Mouse (Mus musculus): ENCODE results near the gene Slc17a6.
"Not testable (repeated sequence)": the region's sequence is repeated elsewhere in the genome, so short reads cannot be mapped to it uniquely, and the experiment has no call there.

Gene Slc17a6

DNA sequence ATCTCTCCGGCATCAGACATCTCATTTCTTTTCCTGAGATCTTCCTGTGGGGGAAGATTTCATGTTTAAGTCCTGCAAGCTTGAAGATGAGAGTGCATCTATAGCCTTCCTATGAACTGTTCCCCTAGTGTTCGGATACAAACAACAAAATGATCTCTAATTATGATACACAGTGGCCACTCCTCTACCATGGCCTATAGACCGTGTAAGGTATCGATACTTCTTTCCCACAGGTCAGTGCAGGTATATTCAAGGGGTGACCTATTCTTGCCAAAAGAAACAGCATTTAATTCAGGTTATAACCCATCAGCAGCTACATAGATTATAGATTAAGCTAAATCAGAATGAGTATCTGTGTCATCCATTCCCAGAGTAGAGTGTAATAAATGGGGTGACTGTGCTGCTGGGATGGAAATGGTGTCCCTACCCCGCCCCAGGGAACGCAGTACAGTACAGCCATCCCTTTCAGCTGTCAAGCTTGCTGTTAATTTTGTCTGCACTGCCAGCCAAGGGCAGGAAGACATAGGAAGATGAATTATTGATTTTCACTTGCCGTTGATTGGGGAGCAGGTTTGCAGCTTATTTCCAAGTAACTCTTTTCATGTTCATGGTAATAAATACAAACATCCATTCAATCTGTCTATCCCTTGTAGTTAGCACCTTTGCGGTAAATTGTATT lies 71.9 kb downstream of the Slc17a6 start:
- DNase-seq (ENCODE audit: low read depth) = no peak

- DNase-seq (ENCODE audit: low read depth) = no peak
Measured at GRCm38 (mm10) chr7:51694452-51694851, 72.6 kb downstream of the Slc17a6 start.

DNA sequence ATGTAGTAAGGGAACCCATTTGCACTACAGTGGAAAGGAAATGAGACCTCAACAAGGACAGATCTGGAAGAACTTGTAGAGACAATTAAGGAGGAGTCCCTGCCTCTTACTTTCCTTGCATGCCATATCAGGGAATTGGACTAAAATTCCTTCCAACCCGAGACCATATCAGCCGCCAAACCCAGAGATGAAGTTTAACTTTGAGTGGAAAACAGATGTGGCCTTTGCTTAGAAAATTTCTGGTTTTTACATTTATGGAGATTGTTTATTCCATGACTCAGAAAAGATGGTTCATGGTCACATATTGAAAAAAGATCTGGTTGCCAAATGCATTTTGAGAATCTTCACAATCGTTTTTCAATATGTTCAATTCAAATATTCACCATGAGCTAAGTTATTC lies 87.7 kb downstream of the Slc17a6 start:
- no peak for DNase-seq (ENCODE audit: low read depth)

- DNase-seq (ENCODE audit: low read depth) = not testable (repeated sequence)
Measured at GRCm38 (mm10) chr7:51710346-51710745, 88.5 kb downstream of the Slc17a6 start.

DNA sequence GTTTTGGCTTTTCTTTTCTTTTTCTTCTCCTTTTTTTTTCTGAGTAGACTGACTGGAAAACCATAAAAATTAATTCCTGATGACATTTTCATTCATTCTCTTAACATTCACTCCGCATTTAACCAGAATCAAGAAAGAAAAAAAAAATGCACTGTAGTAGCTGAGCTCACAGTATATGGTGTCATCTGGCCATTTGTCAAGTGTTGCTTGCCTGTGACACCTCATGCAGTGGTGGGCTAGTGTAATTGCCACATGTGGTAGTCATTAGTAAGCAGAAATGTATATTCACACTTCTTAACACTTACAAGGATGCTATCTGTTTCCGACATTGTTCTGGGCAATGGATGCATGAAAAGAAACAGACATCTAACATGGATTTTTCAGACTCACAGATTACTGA lies 94.0 kb downstream of the Slc17a6 start:
- DNase-seq (ENCODE audit: low read depth) = no peak

Data from fibroblast of lung, adult 2 months (primary cell).